Mouse (Mus musculus): ENCODE results near the gene Slc45a3.

The Slc45a3 gene

GRCm38 (mm10) chr1:132000506-132000905, 37.7 kb downstream of the Slc45a3 start:
- DNase-seq: no peak

GRCm38 (mm10) chr1:132001880-132002330, 39.1 kb downstream of the Slc45a3 start:
- no peak for DNase-seq

GRCm38 (mm10) chr1:132003111-132003510, 40.3 kb downstream of the Slc45a3 start:
- DNase-seq: no peak

GRCm38 (mm10) chr1:132003817-132004216, 41.0 kb downstream of the Slc45a3 start:
- DNase-seq: no peak

GRCm38 (mm10) chr1:132004574-132005180, 41.9 kb downstream of the Slc45a3 start:
- DNase-seq: no peak

- DNase-seq: no peak
These were observed 42.7 kb downstream of the Slc45a3 start for GRCm38 (mm10) chr1:132005466-132005865.

GRCm38 (mm10) chr1:132006046-132006445, 43.3 kb downstream of the Slc45a3 start:
- DNase-seq: no peak

GRCm38 (mm10) chr1:132006721-132007120, 44.0 kb downstream of the Slc45a3 start:
- no peak for DNase-seq

GRCm38 (mm10) chr1:132007282-132007815, 44.6 kb downstream of the Slc45a3 start, which contains the start of gene Elk4:
TSS of gene Elk4 (plus strand) at chr1:132007607.
- DNase-seq: peak; percentile 89 to 92

- DNase-seq: peak; percentile 88
These were observed 45.4 kb downstream of the Slc45a3 start for GRCm38 (mm10) chr1:132007828-132008827.

- no peak for DNase-seq
These were observed 46.3 kb downstream of the Slc45a3 start for GRCm38 (mm10) chr1:132008881-132009644.

GRCm38 (mm10) chr1:132010632-132011501, 48.1 kb downstream of the Slc45a3 start:
- no peak for DNase-seq

GRCm38 (mm10) chr1:132011785-132012184, 49.0 kb downstream of the Slc45a3 start:
- no peak for DNase-seq

GRCm38 (mm10) chr1:132012861-132013260, 50.1 kb downstream of the Slc45a3 start:
- DNase-seq: no peak

- no peak for DNase-seq
These were observed 52.0 kb downstream of the Slc45a3 start for GRCm38 (mm10) chr1:132014800-132015199.

GRCm38 (mm10) chr1:132016691-132017090, 53.9 kb downstream of the Slc45a3 start:
- no peak for DNase-seq

- no peak for DNase-seq
These were observed 57.1 kb downstream of the Slc45a3 start for GRCm38 (mm10) chr1:132019876-132020275.

- no peak for DNase-seq
These were observed 59.3 kb downstream of the Slc45a3 start for GRCm38 (mm10) chr1:132022107-132022506.

GRCm38 (mm10) chr1:132026925-132027646, 64.3 kb downstream of the Slc45a3 start:
- DNase-seq: peak in 1 of 2 experiments; percentile 15

GRCm38 (mm10) chr1:132027978-132028377, 65.2 kb downstream of the Slc45a3 start:
- no peak for DNase-seq

GRCm38 (mm10) chr1:132028413-132028812, 65.6 kb downstream of the Slc45a3 start:
- DNase-seq: no peak
